Mouse (Mus musculus) midbrain, postnatal 0 days (tissue): ENCODE data around the gene Smpd4. TPM values are rescaled to one million over a fixed set of nuclear protein-coding genes. Genes with fewer than 3 reads are reported as not detected.

Source experiments
- ATAC-seq: fragments of 200-750 bp; cut with Nextera tagmentation; 2 replicates; pipeline ENCODE4 v1.8.0; 2017; ENCODE audit warnings: moderate number of reproducible peaks, mild to moderate bottlenecking, moderate TSS enrichment, moderate library complexity; ENCODE audit not compliant: low FRiP score
- DNase-seq: peaks from one replicate; pipeline ENCODE4 v3.0.0-alpha.2; 2015; ENCODE audit warnings: low spot score
- H3K27ac ChIP-seq: fragments of 300-500 bp; sonication (generic); 2 replicates; pipeline ENCODE4 v1.5.1; 2014; ENCODE audit warnings: low read depth, mild to moderate bottlenecking, low read length, mixed read lengths
- H3K27me3 ChIP-seq: fragments of 300-500 bp; sonication (generic); 2 replicates; pipeline ENCODE4 v1.6.1; 2014; ENCODE audit warnings: low read length, control low read depth, mixed read lengths; ENCODE audit not compliant: insufficient read depth
- H3K36me3 ChIP-seq: fragments of 300-500 bp; sonication (generic); 2 replicates; pipeline ENCODE4 v1.6.1; 2014; ENCODE audit warnings: low read length, control low read depth, mixed read lengths; ENCODE audit not compliant: insufficient read depth
- H3K4me1 ChIP-seq: fragments of 300-500 bp; sonication (generic); 2 replicates; pipeline ENCODE4 v1.6.1; 2014; ENCODE audit warnings: mild to moderate bottlenecking, control low read depth, antibody characterized with exemption, low read length, mixed read lengths; ENCODE audit not compliant: insufficient read depth
- H3K4me2 ChIP-seq: fragments of 300-500 bp; sonication (generic); 2 replicates; pipeline ENCODE4 v1.6.1; 2014; ENCODE audit warnings: low read depth, mild to moderate bottlenecking, low read length, mixed read lengths; ENCODE audit not compliant: poor library complexity, severe bottlenecking
- H3K4me3 ChIP-seq: fragments of 300-500 bp; sonication (generic); 2 replicates; pipeline ENCODE4 v1.5.1; 2014; ENCODE audit warnings: low read depth, mild to moderate bottlenecking, low read length, moderate library complexity
- H3K9ac ChIP-seq: fragments of 300-500 bp; sonication (generic); replicated peaks from 2 replicates; pipeline ENCODE4 v1.6.1; 2014; ENCODE audit warnings: mild to moderate bottlenecking, low read length, moderate library complexity, mixed read lengths; ENCODE audit not compliant: poor library complexity, severe bottlenecking
- H3K9me3 ChIP-seq: fragments of 300-500 bp; sonication (generic); 2 replicates; pipeline ENCODE4 v1.6.1; 2016; ENCODE audit warnings: low read length, control low read depth
- CTCF ChIP-seq: IDR thresholded peaks from 2 replicates; pipeline ENCODE4 v1.5.1; 2016; ENCODE audit warnings: antibody characterized with exemption, mild to moderate bottlenecking
- WGBS: fragments of 180-500 bp; shearing (Covaris S2); extraction: QIAGEN DNeasy Blood & Tissue Kit; methylation state at CpG from one replicate; pipeline ENCODE4 v1.1.7; 2014; 5-methylcytosine and 5-hydroxymethylcytosine counted together
- polyA plus RNA-seq: library from polyadenylated mRNA; unstranded; fragments of >200 nt; fragmentation: Nextera tagmentation; extraction: Ambion mirVana; gene quantifications from 2 replicates; pipeline ENCODE4 v1.2.1, GENCODE M21; 2015
- total RNA-seq: library from RNA; depleted of rRNA; stranded (reverse); fragments of >200 nt; gene quantifications from 2 replicates; pipeline ENCODE4 v1.2.3, GENCODE M21; 2014; rRNA removed

Smpd4 gene
- total RNA-seq (49.9 and 58.5 TPM in 2 replicates), polyA plus RNA-seq (23.4 and 24.7 TPM in 2 replicates)

GRCm38 (mm10) chr16:17619198-17620105 lies at the start of gene Smpd4:
Gene Smpd4 (plus strand): TSS chr16:17619354.
- H3K9ac ChIP-seq, result peak within 1 kb of the TSS; percentile 94
- no peaks in the 10 kb centered on the region for H3K9me3 ChIP-seq
- no peak for TF ChIP-seq CTCF
- ATAC-seq (peak; percentile 81), DNase-seq (peak; percentile 90)
- H3K27me3 ChIP-seq, result no peaks in the 10 kb centered on the region
- H3K4me2 ChIP-seq, result peak within 1 kb of the TSS; percentile 86
- WGBS, result 3% methylated on average over 55 of the region's 60 CpGs
- peak within 1 kb of the TSS; percentile 99 for H3K4me3 ChIP-seq
- no peaks in the 10 kb centered on the region; the same call in 1 of the 2 replicates for H3K4me1 ChIP-seq
- peaks cover 8% of the 10 kb centered on the region; the same call in 1 of the 2 replicates for H3K36me3 ChIP-seq
- no peak within 1 kb of the TSS for H3K27ac ChIP-seq

- TF ChIP-seq CTCF, result no peak; the same call in 1 of the 2 replicates
- Histone ChIP-seq H3K9ac (peak overlapping the region; percentile 75), H3K9me3 (no peaks in the 10 kb centered on the region), H3K36me3 (0 out of 2 replicates have a peak, but pooled peaks cover 3% of the 10 kb centered on the region), H3K4me2 (peak overlapping the region; percentile 80), H3K4me3 (peak overlapping the region; percentile 56), H3K4me1 (peaks cover 8% of the 10 kb centered on the region; the same call in 1 of the 2 replicates), H3K27me3 (no peaks in the 10 kb centered on the region), H3K27ac (peak overlapping the region; percentile 79)
- 14% methylated on average over 45 of the region's 45 CpGs for WGBS
- ATAC-seq (peak; percentile 92), DNase-seq (peak; percentile 73)
These were observed 43.0 kb upstream of the Smpd4 start for GRCm38 (mm10) chr16:17575870-17576824.

GRCm38 (mm10) chr16:17576825-17577215 lies 42.3 kb upstream of the Smpd4 start:
- Histone ChIP-seq H3K27me3 (no peaks in the 10 kb centered on the region), H3K27ac (peak overlapping the region; percentile 79), H3K4me1 (peaks cover 8% of the 10 kb centered on the region; the same call in 1 of the 2 replicates), H3K4me3 (peak overlapping the region; percentile 56), H3K4me2 (peak overlapping the region; percentile 80), H3K36me3 (0 out of 2 replicates have a peak, but pooled peaks cover 3% of the 10 kb centered on the region), H3K9me3 (no peaks in the 10 kb centered on the region), H3K9ac (peak overlapping the region; percentile 75)
- ATAC-seq (peak; percentile 10; the same call in 1 of the 2 replicates), DNase-seq (no peak)
- WGBS, result 12% methylated on average over 8 of the region's 8 CpGs
- no peak for TF ChIP-seq CTCF

- no peak for DNase-seq
- no peak for ATAC-seq
- Histone ChIP-seq H3K27ac (no peak within 1 kb of the TSS), H3K9ac (no peak within 1 kb of the TSS), H3K4me1 (no peaks in the 10 kb centered on the region), H3K27me3 (no peaks in the 10 kb centered on the region), H3K36me3 (no peaks in the 10 kb centered on the region), H3K9me3 (no peaks in the 10 kb centered on the region), H3K4me3 (no peak within 1 kb of the TSS), H3K4me2 (no peak within 1 kb of the TSS)
- 13% methylated on average over 8 of the region's 8 CpGs for WGBS
- peak; percentile 60 for TF ChIP-seq CTCF
These were observed 36.1 kb upstream of the Smpd4 start, which contains the start of gene Slc7a4 for GRCm38 (mm10) chr16:17583064-17583463. Gene Slc7a4 (minus strand): TSS chr16:17583214.

DNA sequence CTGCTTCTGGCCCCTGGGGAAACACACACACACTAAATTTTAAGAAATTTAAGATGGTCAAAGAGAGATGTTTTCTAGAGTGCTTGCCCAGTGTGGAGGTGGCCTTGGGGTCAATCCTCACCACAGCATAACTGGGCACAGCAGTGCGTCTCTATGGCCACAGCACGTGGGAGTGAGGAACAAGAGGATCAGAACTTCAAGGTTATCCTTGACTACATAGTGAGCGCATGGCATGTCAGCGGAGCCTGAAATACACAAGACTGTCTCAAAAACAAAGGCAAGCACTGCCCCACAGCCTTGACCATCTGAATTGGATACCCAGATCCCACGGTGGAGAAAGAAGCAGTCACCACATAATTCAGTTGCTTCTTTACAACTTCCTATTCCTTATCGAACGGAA lies 34.6 kb upstream of the Smpd4 start:
- Histone ChIP-seq H3K9ac (no peak overlapping the region), H3K4me2 (no peak overlapping the region), H3K27me3 (no peaks in the 10 kb centered on the region), H3K4me1 (no peaks in the 10 kb centered on the region), H3K27ac (no peak overlapping the region), H3K9me3 (no peaks in the 10 kb centered on the region), H3K4me3 (no peak overlapping the region), H3K36me3 (no peaks in the 10 kb centered on the region)
- DNase-seq, result no peak
- 79% methylated on average over 7 of the region's 7 CpGs for WGBS
- ATAC-seq, result no peak
- TF ChIP-seq CTCF, result no peak
